Mouse (Mus musculus) liver, embryonic 14.5 days (tissue): ENCODE measurements around the gene Pkig. TPM values are rescaled to one million over a fixed set of nuclear protein-coding genes. Genes with fewer than 3 reads are reported as not detected.

Experiments used
- ATAC-seq: fragments of 200-750 bp; cut with Nextera tagmentation; 2 replicates; pipeline ENCODE4 v1.8.0; 2017; ENCODE audit warnings: moderate number of reproducible peaks, mild to moderate bottlenecking, moderate library complexity; ENCODE audit not compliant: insufficient read depth
- DNase-seq, 3 experiments: peaks; one replicate each; pipeline ENCODE4 v3.0.0-alpha.2; 2012 to 2013; ENCODE audit warnings: low read depth in 3 of 3, low spot score in 3 of 3
- H3K27ac ChIP-seq: fragments of 300-500 bp; sonication (generic); 2 replicates; pipeline ENCODE4 v1.5.1; 2014; ENCODE audit warnings: moderate library complexity, mild to moderate bottlenecking, control low read depth, inconsistent platforms
- H3K27me3 ChIP-seq: fragments of 300-500 bp; sonication (generic); 2 replicates; pipeline ENCODE4 v1.6.1; 2014; ENCODE audit warnings: mild to moderate bottlenecking, low read length, moderate library complexity; ENCODE audit not compliant: control insufficient read depth, insufficient read depth
- H3K36me3 ChIP-seq: fragments of 300-500 bp; sonication (generic); replicated peaks from 2 replicates; pipeline ENCODE4 v1.6.1; 2014; ENCODE audit warnings: low read depth; ENCODE audit not compliant: control insufficient read depth, insufficient read depth
- H3K4me1 ChIP-seq, 2 experiments: fragments of 200-500 bp in 1 of 2; fragments of 300-500 bp in 1 of 2; sonication (generic) in 1 of 2; replicated peaks; 2 replicates each; pipeline ENCODE4 v1.6.1; 2012 to 2014; ENCODE audit warnings: antibody characterized with exemption in 1 of 2, inconsistent platforms in 1 of 2, low read length in 1 of 2; ENCODE audit not compliant: control insufficient read depth in 2 of 2, insufficient read depth in 2 of 2
- H3K4me2 ChIP-seq: fragments of 300-500 bp; sonication (generic); 2 replicates; pipeline ENCODE4 v1.6.1; 2014; ENCODE audit warnings: low read depth, mild to moderate bottlenecking, control low read depth, moderate library complexity
- H3K4me3 ChIP-seq, 2 experiments: fragments of 200-500 bp in 1 of 2; fragments of 300-500 bp in 1 of 2; sonication (generic) in 1 of 2; 2 replicates each; pipeline ENCODE4 v1.5.1; 2012 to 2014; ENCODE audit warnings: low read depth in 2 of 2, low read length in 2 of 2, mild to moderate bottlenecking in 2 of 2, control low read depth in 1 of 2, inconsistent platforms in 1 of 2, moderate library complexity in 1 of 2; ENCODE audit not compliant: insufficient read depth in 1 of 2
- H3K9ac ChIP-seq: fragments of 300-500 bp; sonication (generic); replicated peaks from 2 replicates; pipeline ENCODE4 v1.6.1; 2014; ENCODE audit warnings: mild to moderate bottlenecking, control low read depth, moderate library complexity
- H3K9me3 ChIP-seq: fragments of 300-500 bp; sonication (generic); 2 replicates; pipeline ENCODE4 v1.6.1; 2016; ENCODE audit warnings: low read length, mixed read lengths; ENCODE audit not compliant: control insufficient read depth
- CTCF ChIP-seq: IDR thresholded peaks from 2 replicates; pipeline ENCODE4 v1.5.1; 2016; ENCODE audit warnings: antibody characterized with exemption, low read depth, control low read depth
- EP300 ChIP-seq: IDR thresholded peaks from 2 replicates; pipeline ENCODE4 v1.6.1; 2016; ENCODE audit warnings: antibody characterized with exemption, low read depth
- WGBS: fragments of 180-500 bp; shearing (Covaris S2); extraction: QIAGEN DNeasy Blood & Tissue Kit; methylation state at CpG from one replicate; pipeline ENCODE4 v1.1.7; 2014; ENCODE audit not compliant: insufficient replicate concordance; 5-methylcytosine and 5-hydroxymethylcytosine counted together
- polyA plus RNA-seq, 2 experiments: library from polyadenylated mRNA; depleted of rRNA in 1 of 2; stranded (reverse) in 1 of 2; unstranded in 1 of 2; fragments of >200 nt; fragmentation: Nextera tagmentation in 1 of 2; extraction: Ambion mirVana in 1 of 2; gene quantifications; 2 replicates each; pipeline versions ENCODE4 v1.2.1 to v1.2.3; 2012 to 2014

The Pkig gene
- polyA plus RNA-seq, 2 experiments: 50.9 to 99.0 TPM

DNA sequence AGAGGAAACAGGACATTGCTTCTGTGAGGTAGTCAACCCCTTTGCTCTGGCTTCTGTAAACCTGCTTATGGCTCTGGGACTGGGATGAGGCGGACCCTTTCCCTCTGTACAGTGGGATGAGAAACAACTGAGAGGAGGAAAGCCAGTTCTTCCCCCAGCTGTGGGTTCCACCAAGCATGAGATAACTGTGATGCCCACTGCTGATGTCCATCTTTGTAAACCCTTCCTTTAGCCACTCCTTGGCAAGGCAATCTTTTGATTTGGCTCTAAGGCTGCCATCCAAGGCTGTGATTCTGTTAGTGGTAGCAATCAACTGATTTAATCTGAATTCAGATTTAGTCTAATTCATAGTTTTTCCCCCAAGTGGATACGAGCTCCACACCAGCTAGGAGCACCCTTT lies 700 bp upstream of the Pkig start:
- DNase-seq (no peak), ATAC-seq (no peak)
- no peak for TF ChIP-seq CTCF
- TF ChIP-seq EP300: no peak
- WGBS: 71% methylated on average over 2 of the region's 2 CpGs
- peaks cover 19 to 32% of the 10 kb centered on the region in 2 experiments for H3K4me1 ChIP-seq
- H3K27me3 ChIP-seq: no peaks in the 10 kb centered on the region
- H3K4me2 ChIP-seq: no peak overlapping the region; the same call in none of the 2 replicates
- H3K36me3 ChIP-seq: no peaks in the 10 kb centered on the region
- no peaks in the 10 kb centered on the region for H3K9me3 ChIP-seq
- no peak overlapping the region for H3K27ac ChIP-seq
- H3K4me3 ChIP-seq: no peak overlapping the region
- H3K9ac ChIP-seq: no peak overlapping the region

DNA sequence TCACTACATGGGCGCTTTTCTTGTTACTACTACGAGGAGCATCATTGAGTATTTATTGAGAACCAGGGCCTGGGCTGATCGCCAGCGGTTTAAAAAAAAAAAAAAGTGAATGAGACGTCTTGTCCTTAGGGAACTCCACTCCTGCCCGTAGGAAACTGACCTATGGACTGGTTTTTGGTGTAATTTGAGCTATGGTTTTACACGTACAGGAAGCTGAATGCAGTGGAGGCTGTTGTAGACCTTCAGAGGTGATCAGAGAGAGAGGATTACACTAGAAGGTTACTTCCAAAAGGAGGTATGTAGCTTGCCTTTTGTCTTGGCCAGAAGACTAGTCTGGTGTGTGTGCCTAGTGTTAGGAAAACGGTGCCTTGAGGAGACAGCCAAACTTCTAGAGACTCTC lies 755 bp downstream of the Pkig start:
- Histone ChIP-seq H3K36me3 (no peaks in the 10 kb centered on the region), H3K4me2 (peak overlapping the region; percentile 93), H3K4me3 (peak overlapping the region; percentile 90 to 96), H3K27ac (peak overlapping the region; percentile 65), H3K27me3 (no peaks in the 10 kb centered on the region), H3K9ac (peak overlapping the region; percentile 93), H3K4me1 (peaks cover 19 to 33% of the 10 kb centered on the region in 2 experiments), H3K9me3 (no peaks in the 10 kb centered on the region)
- TF ChIP-seq CTCF: no peak
- no peak for TF ChIP-seq EP300
- no peak for DNase-seq
- peak; percentile 16; the same call in 1 of the 2 replicates for ATAC-seq
- WGBS: 3% methylated on average over 8 of the region's 8 CpGs

DNA sequence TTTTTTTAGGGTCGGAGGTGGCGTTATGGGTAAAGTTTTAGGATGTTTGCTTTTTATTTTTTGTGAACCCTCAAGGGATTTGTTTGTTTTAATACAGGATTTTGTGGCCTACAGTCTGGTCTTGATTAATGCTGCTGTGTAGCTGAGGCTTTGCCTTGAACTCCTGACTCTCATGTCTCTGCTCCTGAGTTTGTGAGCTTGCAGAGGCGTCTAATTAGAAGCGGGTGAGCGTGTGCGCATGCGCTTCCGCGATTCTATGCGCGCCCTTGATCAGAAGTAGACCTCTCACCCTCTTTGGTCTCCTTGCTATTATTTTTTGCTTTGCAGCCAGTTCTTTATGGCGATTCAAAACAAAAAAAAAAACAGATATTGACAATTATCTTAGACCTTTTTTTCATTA lies 1.2 kb downstream of the Pkig start:
- ATAC-seq (no peak), DNase-seq (no peak)
- Histone ChIP-seq H3K9ac (peak overlapping the region; percentile 93), H3K27me3 (no peaks in the 10 kb centered on the region), H3K9me3 (no peaks in the 10 kb centered on the region), H3K36me3 (peaks cover 4% of the 10 kb centered on the region; the same call in 1 of the 2 replicates), H3K4me2 (peak overlapping the region; percentile 93), H3K4me3 (peak overlapping the region; percentile 90 to 96), H3K4me1 (peaks cover 19 to 35% of the 10 kb centered on the region in 2 experiments), H3K27ac (peak overlapping the region; percentile 65)
- TF ChIP-seq EP300 (no peak), CTCF (no peak)
- WGBS: 70% methylated on average over 12 of the region's 12 CpGs

DNA sequence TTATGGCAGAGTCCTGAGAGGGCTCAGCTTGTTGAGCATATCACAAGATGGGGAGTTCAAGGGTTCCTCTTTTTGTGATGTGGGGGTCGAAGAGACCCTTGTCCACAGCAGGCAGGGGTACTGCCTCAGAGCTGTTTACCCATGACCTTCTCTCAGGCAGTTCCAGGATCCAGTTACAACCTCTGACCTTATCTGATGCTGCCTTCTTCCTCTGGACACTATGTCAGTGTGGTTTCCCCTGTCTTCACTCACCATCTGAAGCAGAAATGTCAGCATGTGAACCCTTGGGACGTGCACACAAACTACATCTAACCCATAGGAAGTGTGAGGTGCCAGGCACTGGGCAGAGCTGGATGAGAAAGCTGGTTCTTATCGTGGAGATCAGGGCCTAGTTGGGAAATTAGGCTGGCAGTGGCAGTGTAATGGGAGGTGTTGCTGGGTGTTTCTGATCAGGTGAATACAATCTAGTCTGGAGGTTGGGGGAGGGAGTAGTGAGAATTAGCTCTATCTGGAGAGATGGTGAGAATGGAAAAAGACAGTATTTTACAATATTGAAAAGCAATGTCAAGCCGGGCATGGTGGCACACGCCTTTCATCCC lies 2.0 kb downstream of the Pkig start:
- peak overlapping the region; percentile 43; the same call in 1 of the 2 replicates for H3K9ac ChIP-seq
- H3K9me3 ChIP-seq: no peaks in the 10 kb centered on the region
- no peaks in the 10 kb centered on the region for H3K27me3 ChIP-seq
- peaks cover 6% of the 10 kb centered on the region; the same call in 1 of the 2 replicates for H3K36me3 ChIP-seq
- no peak overlapping the region for H3K27ac ChIP-seq
- TF ChIP-seq EP300 (no peak), CTCF (no peak)
- H3K4me3 ChIP-seq: 0 out of 4 replicates have a peak overlapping the region, but pooled peaks have one; percentile 4 to 6
- peaks cover 19 to 35% of the 10 kb centered on the region in 2 experiments for H3K4me1 ChIP-seq
- no peak for ATAC-seq
- 39% methylated on average over 5 of the region's 5 CpGs for WGBS
- H3K4me2 ChIP-seq: peak overlapping the region; percentile 93
- DNase-seq: no peak

DNA sequence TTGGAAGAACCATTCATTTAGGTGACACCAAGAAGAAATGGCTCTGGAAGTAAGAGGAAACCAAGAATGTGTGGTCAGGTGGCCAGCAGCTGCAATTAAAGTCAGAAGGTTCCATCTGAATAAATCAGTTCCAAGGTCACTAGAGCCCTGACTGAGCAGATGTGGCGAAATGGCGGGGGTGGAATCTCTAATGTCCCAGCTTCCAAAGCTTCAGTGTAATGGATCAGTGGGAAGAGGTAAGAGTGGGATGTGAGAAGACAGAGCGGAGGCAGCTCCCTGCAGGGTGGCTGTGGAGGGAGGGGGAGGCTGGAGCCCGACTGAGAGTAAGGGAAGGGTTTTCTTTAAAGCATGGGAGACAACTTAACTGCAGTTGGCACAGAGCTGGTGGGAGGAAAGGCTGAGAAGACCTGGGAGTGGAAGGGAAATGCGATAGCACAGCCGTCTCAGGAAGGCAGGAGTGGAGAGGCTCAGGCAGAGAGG lies 3.2 kb downstream of the Pkig start:
- TF ChIP-seq CTCF: no peak
- no peak for TF ChIP-seq EP300
- ATAC-seq: no peak
- Histone ChIP-seq H3K27me3 (no peaks in the 10 kb centered on the region), H3K9me3 (no peaks in the 10 kb centered on the region), H3K4me2 (no peak overlapping the region), H3K4me3 (no peak overlapping the region), H3K36me3 (peaks cover 6% of the 10 kb centered on the region; the same call in 1 of the 2 replicates), H3K9ac (no peak overlapping the region), H3K4me1 (peaks cover 19 to 35% of the 10 kb centered on the region in 2 experiments), H3K27ac (no peak overlapping the region)
- WGBS: 68% methylated on average over 6 of the region's 6 CpGs
- DNase-seq: no peak
